Mouse (Mus musculus) monocyte, adult 5-6 weeks (primary cell): ENCODE data around the gene Plk1. TPM values are rescaled to one million over a fixed set of nuclear protein-coding genes. Genes with fewer than 3 reads are reported as not detected.

ENCODE experiments used
- ATAC-seq: fragments of 153-309, 156-312 bp; replicated peaks from 2 replicates; pipeline ENCODE4 v1.8.0; 2017; ENCODE audit warnings: mild to moderate bottlenecking; ENCODE audit not compliant: low TSS enrichment, insufficient number of reproducible peaks, severe bottlenecking, poor library complexity, low FRiP score
- total RNA-seq: library from RNA; stranded (forward); fragments of 200-1000, 200-491, 200-594 nt; gene quantifications from 3 replicates; pipeline ENCODE4 v1.2.3, GENCODE M21; 2017

Gene Plk1
- total RNA-seq, 1 experiment from 2014 or later: not detected

GRCm38 (mm10) chr7:122186043-122186442 is 26.8 kb downstream of the Plk1 start, which contains the start of gene Ern2:
Ern2 (minus strand) TSS chr7:122186207.
- no peak for ATAC-seq

GRCm38 (mm10) chr7:122189484-122189883 is 30.2 kb downstream of the Plk1 start:
- ATAC-seq: peak; percentile 79

- no peak for ATAC-seq
These were observed 31.9 kb downstream of the Plk1 start for GRCm38 (mm10) chr7:122191097-122191496.

- ATAC-seq: no peak
These were observed 34.7 kb downstream of the Plk1 start for GRCm38 (mm10) chr7:122193919-122194318.

GRCm38 (mm10) chr7:122196771-122197170 is 37.5 kb downstream of the Plk1 start:
- peak; percentile 52; the same call in 1 of the 2 replicates for ATAC-seq

GRCm38 (mm10) chr7:122197306-122197705 is 38.1 kb downstream of the Plk1 start:
- peak; percentile 73 for ATAC-seq

GRCm38 (mm10) chr7:122199296-122199695 is 40.1 kb downstream of the Plk1 start:
- ATAC-seq: no peak; the same call in 1 of the 2 replicates

- no peak for ATAC-seq
These were observed 44.7 kb downstream of the Plk1 start for GRCm38 (mm10) chr7:122203936-122204335.

- ATAC-seq: no peak
These were observed 46.9 kb downstream of the Plk1 start for GRCm38 (mm10) chr7:122206121-122206520.

- ATAC-seq: no peak
These were observed 49.2 kb downstream of the Plk1 start for GRCm38 (mm10) chr7:122208276-122209021.

GRCm38 (mm10) chr7:122219315-122219801 is 60.1 kb downstream of the Plk1 start, which contains the start of gene Chp2:
Chp2 (plus strand) TSS chr7:122219496.
- ATAC-seq: no peak

Other genes with a start within 250 kb of the Plk1 start
- 10.6 to 15.1 TPM (median 14.6 TPM) in 3 replicates for gene Cog7, start 177.7 kb upstream of the Plk1 start, total RNA-seq
- 6.1 to 7.8 TPM (median 7.4 TPM) in 3 replicates for gene Gga2, start 138.2 kb upstream of the Plk1 start, total RNA-seq
- gene Ubfd1, start 92.3 kb upstream of the Plk1 start, total RNA-seq: 24.5 to 31.7 TPM (median 31.1 TPM) in 3 replicates
- gene Ears2, start 92.2 kb upstream of the Plk1 start, total RNA-seq: 3.5 to 4.4 TPM (median 3.8 TPM) in 3 replicates
- 15.4 to 65.3 TPM (median 30.7 TPM) in 3 replicates for gene Ndufab1, start 57.6 kb upstream of the Plk1 start, total RNA-seq
- gene Palb2, start 26.5 kb upstream of the Plk1 start, total RNA-seq: 1.8 to 10.1 TPM (median 5.8 TPM) in 3 replicates
- gene Dctn5, start 26.4 kb upstream of the Plk1 start, total RNA-seq: 61.3 to 87.9 TPM (median 69.1 TPM) in 3 replicates
- gene Ern2, start 26.8 kb downstream of the Plk1 start, total RNA-seq: not detected in 3 replicates
- gene Chp2, start 60.1 kb downstream of the Plk1 start, total RNA-seq: not detected in 3 replicates
- 197 to 314 TPM (median 249 TPM) in 3 replicates for gene Prkcb, start 129.3 kb downstream of the Plk1 start, total RNA-seq